Mouse (Mus musculus) cerebellum, adult 2 months (tissue): ENCODE measurements around the gene Kcnk12.

ENCODE experiments used
- CTCF ChIP-seq: fragments of 200-500 bp; IDR thresholded peaks from 2 replicates; pipeline ENCODE4 v1.5.1; 2011; ENCODE audit warnings: low read depth, mild to moderate bottlenecking, control low read depth, low read length, moderate library complexity, borderline replicate concordance; ENCODE audit not compliant: insufficient read depth
- POLR2A ChIP-seq: fragments of 200-500 bp; IDR thresholded peaks from 2 replicates; pipeline ENCODE4 v1.6.1; 2011; ENCODE audit warnings: low read length, control low read depth, borderline replicate concordance; ENCODE audit not compliant: insufficient read depth

DNA sequence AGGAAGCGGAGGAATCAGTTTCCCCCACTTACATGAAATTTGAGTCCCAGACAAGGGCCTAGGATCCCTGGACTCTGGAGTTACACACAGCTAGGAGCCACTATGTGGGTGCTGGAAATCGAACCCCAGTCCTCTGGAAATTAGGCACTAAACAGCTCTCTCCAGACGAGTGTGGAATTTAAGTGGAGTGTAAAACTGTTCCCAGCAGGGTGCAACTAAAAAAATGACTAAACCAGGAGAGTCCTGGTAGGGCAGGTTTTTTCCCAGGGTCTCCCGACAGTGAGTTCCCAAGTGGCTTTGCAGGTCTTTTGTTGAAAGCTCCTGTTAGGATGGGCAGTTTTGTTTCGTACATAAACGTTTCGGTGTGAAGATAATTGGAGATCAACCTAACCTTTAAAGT, 73.1 kb downstream of the Kcnk12 start:
- TF ChIP-seq CTCF, result no peak
- TF ChIP-seq POLR2A, result no peak
